Mouse (Mus musculus) thymus, adult 18-20 months (tissue): ENCODE measurements around the gene 1810010H24Rik.
"Not testable (repeated sequence)": the region's sequence is repeated elsewhere in the genome, so short reads cannot be mapped to it uniquely, and the experiment has no call there.

Source experiments
- DNase-seq, 2 experiments: peaks; one replicate each; pipeline ENCODE4 v3.0.0; 2022; ENCODE audit warnings: mixed read lengths in 2 of 2

1810010H24Rik gene

GRCm38 (mm10) chr11:107044321-107044720 lies 18.8 kb downstream of the 1810010H24Rik start:
- DNase-seq = no peak

GRCm38 (mm10) chr11:107045546-107045945 lies 20.1 kb downstream of the 1810010H24Rik start:
- no peak for DNase-seq

- no peak for DNase-seq
Measured at GRCm38 (mm10) chr11:107046766-107047620, 21.5 kb downstream of the 1810010H24Rik start.

- DNase-seq = no peak
Measured at GRCm38 (mm10) chr11:107054870-107055269, 29.4 kb downstream of the 1810010H24Rik start.

GRCm38 (mm10) chr11:107057391-107057790 lies 31.9 kb downstream of the 1810010H24Rik start:
- DNase-seq = no peak

- not testable (repeated sequence) for DNase-seq
Measured at GRCm38 (mm10) chr11:107059634-107060033, 34.2 kb downstream of the 1810010H24Rik start.

GRCm38 (mm10) chr11:107060941-107061340 lies 35.5 kb downstream of the 1810010H24Rik start:
- DNase-seq = no peak

- DNase-seq = no peak
Measured at GRCm38 (mm10) chr11:107063067-107063466, 37.6 kb downstream of the 1810010H24Rik start.

- DNase-seq = no peak
Measured at GRCm38 (mm10) chr11:107064590-107064989, 39.1 kb downstream of the 1810010H24Rik start.

- no peak for DNase-seq
Measured at GRCm38 (mm10) chr11:107065216-107065785, 39.8 kb downstream of the 1810010H24Rik start.
